Mouse (Mus musculus) embryonic facial prominence, embryonic 10.5 days (tissue): Measurements from ENCODE around the gene Lmf1. TPM values are rescaled to one million over a fixed set of nuclear protein-coding genes. Genes with fewer than 3 reads are reported as not detected.

ENCODE experiments used
- DNase-seq: peaks from one replicate; pipeline ENCODE4 v3.0.0-alpha.2; 2017; ENCODE audit warnings: low spot score
- H3K27ac ChIP-seq: fragments of 300-500 bp; sonication (generic); replicated peaks from 2 replicates; pipeline ENCODE4 v1.5.1; 2016; ENCODE audit warnings: mild to moderate bottlenecking
- H3K27me3 ChIP-seq: fragments of 300-500 bp; sonication (generic); replicated peaks from 2 replicates; pipeline ENCODE4 v1.6.1; 2016; ENCODE audit warnings: low read depth, mild to moderate bottlenecking; ENCODE audit not compliant: poor library complexity, severe bottlenecking
- H3K36me3 ChIP-seq: fragments of 300-500 bp; sonication (generic); replicated peaks from 2 replicates; pipeline ENCODE4 v1.6.1; 2016; ENCODE audit warnings: mild to moderate bottlenecking, moderate library complexity
- H3K4me1 ChIP-seq: fragments of 300-500 bp; sonication (generic); 2 replicates; pipeline ENCODE4 v1.6.1; 2016
- H3K4me3 ChIP-seq: fragments of 300-500 bp; sonication (generic); 2 replicates; pipeline ENCODE4 v1.5.1; 2016; ENCODE audit warnings: mild to moderate bottlenecking, moderate library complexity
- H3K9me3 ChIP-seq: fragments of 300-500 bp; sonication (generic); 2 replicates; pipeline ENCODE4 v1.6.1; 2016; ENCODE audit warnings: mild to moderate bottlenecking
- WGBS: fragments of 180-500 bp; shearing (Covaris S2); methylation state at CpG from one replicate; pipeline ENCODE4 v1.1.7; 2016; 5-methylcytosine and 5-hydroxymethylcytosine counted together
- polyA plus RNA-seq: library from polyadenylated mRNA; unstranded; fragments of >200 nt; fragmentation: Nextera tagmentation; extraction: Ambion mirVana; gene quantifications from 2 replicates; pipeline ENCODE4 v1.2.1, GENCODE M21; 2016

Lmf1 gene
- polyA plus RNA-seq, 1 experiment from 2014 or later: 26.3 TPM

- Histone ChIP-seq H3K36me3 (no peaks in the 10 kb centered on the region), H3K27me3 (peaks cover 12% of the 10 kb centered on the region), H3K4me3 (no peak overlapping the region), H3K4me1 (peaks cover 14% of the 10 kb centered on the region), H3K27ac (no peak overlapping the region), H3K9me3 (no peaks in the 10 kb centered on the region)
- WGBS: 61% methylated on average over 9 of the region's 9 CpGs
- no peak for DNase-seq
These were observed 122.1 kb downstream of the Lmf1 start for GRCm38 (mm10) chr17:25700863-25701496.

GRCm38 (mm10) chr17:25709994-25710393 lies 131.1 kb downstream of the Lmf1 start:
- WGBS: 93% methylated on average over 2 of the region's 2 CpGs
- H3K4me1 ChIP-seq: no peaks in the 10 kb centered on the region

GRCm38 (mm10) chr17:25711136-25711535 lies 132.3 kb downstream of the Lmf1 start:
- peaks cover 6% of the 10 kb centered on the region for H3K4me1 ChIP-seq
- DNase-seq: no peak

More at GRCm38 (mm10) chr17:25709994-25710393, 131.1 kb downstream of the Lmf1 start:
- no peak for DNase-seq
- Histone ChIP-seq H3K27me3 (peaks cover under 1% of the 10 kb centered on the region; the same call in 1 of the 2 replicates), H3K4me3 (no peak overlapping the region), H3K36me3 (no peaks in the 10 kb centered on the region), H3K27ac (no peak overlapping the region), H3K9me3 (0 out of 2 replicates have a peak, but pooled peaks cover 2% of the 10 kb centered on the region)

More at GRCm38 (mm10) chr17:25711136-25711535, 132.3 kb downstream of the Lmf1 start:
- 83% methylated on average over 4 of the region's 4 CpGs for WGBS
- H3K9me3 ChIP-seq: 0 out of 2 replicates have a peak, but pooled peaks cover 2% of the 10 kb centered on the region
- no peak overlapping the region for H3K27ac ChIP-seq
- no peaks in the 10 kb centered on the region for H3K36me3 ChIP-seq
- peaks cover 12% of the 10 kb centered on the region for H3K27me3 ChIP-seq
- no peak overlapping the region for H3K4me3 ChIP-seq

Other genes with a start within 250 kb of the Lmf1 start
- not detected in 2 replicates for gene Tpsab1, start 233.5 kb upstream of the Lmf1 start, polyA plus RNA-seq
- not detected in 2 replicates for gene Tpsb2, start 212.8 kb upstream of the Lmf1 start, polyA plus RNA-seq
- gene Tpsg1, start 209.8 kb upstream of the Lmf1 start, polyA plus RNA-seq: not detected in 2 replicates
- 2.9 and 3.3 TPM in 2 replicates for gene Cacna1h, start 145.3 kb upstream of the Lmf1 start, polyA plus RNA-seq
- 0.33 TPM in 1 of 2 replicates, not detected in the other for gene Tekt4, start 124.5 kb upstream of the Lmf1 start, polyA plus RNA-seq
- gene Sstr5, start 81.8 kb upstream of the Lmf1 start, polyA plus RNA-seq: 0.13 and 0.21 TPM in 2 replicates
- 12.5 and 13.1 TPM in 2 replicates for gene Sox8, start 8.4 kb upstream of the Lmf1 start, polyA plus RNA-seq
- gene Gng13, start 138.1 kb downstream of the Lmf1 start, polyA plus RNA-seq: 1.8 and 2.5 TPM in 2 replicates
- gene Chtf18, start 148.3 kb downstream of the Lmf1 start, polyA plus RNA-seq: 60.7 and 66.2 TPM in 2 replicates
- gene Rpusd1, start 148.6 kb downstream of the Lmf1 start, polyA plus RNA-seq: 23.7 and 25.5 TPM in 2 replicates
- gene Mslnl, start 157.0 kb downstream of the Lmf1 start, polyA plus RNA-seq: 0.11 TPM in 1 of 2 replicates, not detected in the other
- gene Msln, start 175.3 kb downstream of the Lmf1 start, polyA plus RNA-seq: 0.55 and 0.65 TPM in 2 replicates
- gene Narfl, start 194.7 kb downstream of the Lmf1 start, polyA plus RNA-seq: 23.9 and 25.9 TPM in 2 replicates
- gene Haghl, start 206.6 kb downstream of the Lmf1 start, polyA plus RNA-seq: 59.9 and 69.1 TPM in 2 replicates
- gene Ccdc78, start 207.5 kb downstream of the Lmf1 start, polyA plus RNA-seq: 0.62 and 1.2 TPM in 2 replicates
- 62.3 and 67.8 TPM in 2 replicates for gene Fam173a, start 213.8 kb downstream of the Lmf1 start, polyA plus RNA-seq
- 0.95 and 1.0 TPM in 2 replicates for gene AC134908.4, start 216.6 kb downstream of the Lmf1 start, polyA plus RNA-seq
- gene Metrn, start 218.1 kb downstream of the Lmf1 start, polyA plus RNA-seq: 118 and 137 TPM in 2 replicates
- 5.0 and 5.1 TPM in 2 replicates for gene Fbxl16, start 230.0 kb downstream of the Lmf1 start, polyA plus RNA-seq
- 31.0 and 31.4 TPM in 2 replicates for gene Wdr24, start 244.5 kb downstream of the Lmf1 start, polyA plus RNA-seq
- gene Jmjd8, start 249.8 kb downstream of the Lmf1 start, polyA plus RNA-seq: 50.5 and 55.1 TPM in 2 replicates